Mouse (Mus musculus): ENCODE results near the gene Hnrnpab. TPM values are rescaled to one million over a fixed set of nuclear protein-coding genes. Genes with fewer than 3 reads are reported as not detected.

Gene Hnrnpab
- polyA plus RNA-seq, 1 experiment from 2014 or later = 238 TPM

DNA sequence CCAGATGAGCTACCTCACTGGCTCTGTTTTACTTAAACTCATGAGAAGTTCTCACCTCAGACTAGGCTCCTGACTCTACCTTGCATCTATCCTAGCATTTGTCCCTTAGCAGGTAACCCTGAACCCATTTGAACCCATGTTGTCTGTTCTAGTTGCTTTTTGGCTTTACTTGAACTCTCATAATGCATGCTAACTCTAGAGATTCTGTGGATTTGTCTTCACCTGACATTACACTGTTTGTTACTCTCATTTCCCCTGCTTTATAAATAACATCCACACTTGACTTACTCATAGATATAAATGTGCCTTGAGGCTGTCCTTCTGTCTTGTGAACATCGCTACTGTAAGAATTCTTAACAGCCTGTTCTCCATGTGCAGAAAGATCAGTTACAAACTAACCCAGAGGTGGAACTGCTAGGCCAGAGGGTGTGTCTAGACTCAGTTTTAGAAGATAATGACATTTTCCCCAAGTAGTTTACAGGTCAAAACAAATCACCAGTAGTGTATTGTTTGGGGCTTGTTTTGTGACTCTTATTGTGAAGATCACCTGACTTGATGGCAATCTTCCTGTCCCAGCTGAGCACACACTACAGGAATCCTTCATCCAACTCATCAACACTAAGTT, 11.1 kb downstream of the Hnrnpab start:
- no peak overlapping the region for H3K4me3 ChIP-seq (replicated peaks; ENCODE audit: low read length)
- H3K9me3 ChIP-seq (replicated peaks; ENCODE audit: control insufficient read depth, low read length) = no peaks in the 10 kb centered on the region
- H3K9ac ChIP-seq (ENCODE audit: low read length) = no peak overlapping the region
- WGBS = 90% methylated on average over 1 of the region's 1 CpGs
- no peaks in the 10 kb centered on the region; the same call in 1 of the 2 replicates for H3K4me1 ChIP-seq (ENCODE audit: control insufficient read depth, insufficient read depth, low read length)
- H3K27ac ChIP-seq (ENCODE audit: low read length) = no peak overlapping the region
- ATAC-seq (ENCODE audit: insufficient read depth, low FRiP score) = no peak
- H3K4me2 ChIP-seq (ENCODE audit: low read depth, low read length) = no peak overlapping the region
- peaks cover 34% of the 10 kb centered on the region for H3K36me3 ChIP-seq (ENCODE audit: control insufficient read depth, insufficient read depth, low read length)
- no peaks in the 10 kb centered on the region for H3K27me3 ChIP-seq (ENCODE audit: control insufficient read depth, insufficient read depth, low read length)

GRCm38 (mm10) chr11:51594715-51595350, 11.8 kb downstream of the Hnrnpab start:
- Histone ChIP-seq H3K4me3 (replicated peaks; ENCODE audit: low read length) (no peak overlapping the region), H3K36me3 (ENCODE audit: control insufficient read depth, insufficient read depth, low read length) (peaks cover 31% of the 10 kb centered on the region), H3K27ac (ENCODE audit: low read length) (no peak overlapping the region), H3K4me1 (ENCODE audit: control insufficient read depth, insufficient read depth, low read length) (no peaks in the 10 kb centered on the region; the same call in 1 of the 2 replicates), H3K27me3 (ENCODE audit: control insufficient read depth, insufficient read depth, low read length) (no peaks in the 10 kb centered on the region), H3K9me3 (replicated peaks; ENCODE audit: control insufficient read depth, low read length) (no peaks in the 10 kb centered on the region), H3K9ac (ENCODE audit: low read length) (no peak overlapping the region), H3K4me2 (ENCODE audit: low read depth, low read length) (no peak overlapping the region)
- 68% methylated on average over 3 of the region's 3 CpGs for WGBS
- no peak for ATAC-seq (ENCODE audit: insufficient read depth, low FRiP score)

DNA sequence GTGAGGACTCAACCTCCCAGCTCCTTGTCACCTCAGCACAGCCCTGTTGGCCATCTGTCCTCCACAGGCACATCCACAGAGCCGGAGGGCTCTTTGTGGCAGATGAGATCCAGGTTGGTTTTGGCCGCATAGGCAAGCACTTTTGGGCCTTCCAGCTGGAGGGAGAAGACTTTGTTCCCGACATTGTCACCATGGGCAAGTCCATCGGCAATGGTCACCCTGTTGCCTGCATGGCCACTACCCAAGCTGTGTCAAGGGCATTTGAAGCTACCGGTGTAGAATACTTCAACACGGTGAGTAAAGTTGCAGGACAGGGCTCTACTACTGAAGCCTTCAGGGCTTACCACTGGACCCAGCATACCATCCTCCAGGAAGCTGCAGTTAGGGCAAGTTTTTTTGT, 12.8 kb downstream of the Hnrnpab start:
- WGBS = 86% methylated on average over 6 of the region's 6 CpGs
- H3K9ac ChIP-seq (ENCODE audit: low read length) = no peak overlapping the region
- H3K4me1 ChIP-seq (ENCODE audit: control insufficient read depth, insufficient read depth, low read length) = no peaks in the 10 kb centered on the region; the same call in 1 of the 2 replicates
- no peak for ATAC-seq (ENCODE audit: insufficient read depth, low FRiP score)
- H3K4me2 ChIP-seq (ENCODE audit: low read depth, low read length) = no peak overlapping the region
- no peak overlapping the region for H3K27ac ChIP-seq (ENCODE audit: low read length)
- H3K4me3 ChIP-seq (replicated peaks; ENCODE audit: low read length) = no peak overlapping the region
- H3K9me3 ChIP-seq (replicated peaks; ENCODE audit: control insufficient read depth, low read length) = no peaks in the 10 kb centered on the region
- H3K36me3 ChIP-seq (ENCODE audit: control insufficient read depth, insufficient read depth, low read length) = peaks cover 34% of the 10 kb centered on the region
- H3K27me3 ChIP-seq (ENCODE audit: control insufficient read depth, insufficient read depth, low read length) = no peaks in the 10 kb centered on the region

DNA sequence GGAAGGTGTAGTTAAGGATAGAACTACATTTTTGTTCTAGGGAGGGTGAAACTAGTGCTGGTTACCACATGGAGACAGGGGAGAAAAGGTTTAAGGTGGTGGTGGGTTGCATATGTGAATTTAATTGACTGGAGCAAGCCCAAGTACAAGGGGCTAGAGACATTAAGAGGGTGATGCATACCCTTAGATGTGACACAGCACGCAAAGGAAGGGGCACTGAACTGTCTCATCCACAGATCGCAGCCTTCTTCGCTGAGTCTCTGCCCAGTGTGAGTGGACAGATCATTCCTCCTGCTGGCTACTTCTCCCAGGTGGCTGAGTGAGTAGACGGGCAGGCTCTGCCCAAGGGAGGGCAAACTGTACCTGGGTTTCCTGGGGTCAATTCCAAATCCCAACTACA, 13.3 kb downstream of the Hnrnpab start:
- Histone ChIP-seq H3K36me3 (ENCODE audit: control insufficient read depth, insufficient read depth, low read length) (peaks cover 33% of the 10 kb centered on the region), H3K4me2 (ENCODE audit: low read depth, low read length) (no peak overlapping the region), H3K27ac (ENCODE audit: low read length) (no peak overlapping the region), H3K4me3 (replicated peaks; ENCODE audit: low read length) (no peak overlapping the region), H3K9ac (ENCODE audit: low read length) (no peak overlapping the region), H3K4me1 (ENCODE audit: control insufficient read depth, insufficient read depth, low read length) (no peaks in the 10 kb centered on the region; the same call in 1 of the 2 replicates), H3K27me3 (ENCODE audit: control insufficient read depth, insufficient read depth, low read length) (no peaks in the 10 kb centered on the region), H3K9me3 (replicated peaks; ENCODE audit: control insufficient read depth, low read length) (no peaks in the 10 kb centered on the region)
- no peak for ATAC-seq (ENCODE audit: insufficient read depth, low FRiP score)
- 94% methylated on average over 4 of the region's 4 CpGs for WGBS

DNA sequence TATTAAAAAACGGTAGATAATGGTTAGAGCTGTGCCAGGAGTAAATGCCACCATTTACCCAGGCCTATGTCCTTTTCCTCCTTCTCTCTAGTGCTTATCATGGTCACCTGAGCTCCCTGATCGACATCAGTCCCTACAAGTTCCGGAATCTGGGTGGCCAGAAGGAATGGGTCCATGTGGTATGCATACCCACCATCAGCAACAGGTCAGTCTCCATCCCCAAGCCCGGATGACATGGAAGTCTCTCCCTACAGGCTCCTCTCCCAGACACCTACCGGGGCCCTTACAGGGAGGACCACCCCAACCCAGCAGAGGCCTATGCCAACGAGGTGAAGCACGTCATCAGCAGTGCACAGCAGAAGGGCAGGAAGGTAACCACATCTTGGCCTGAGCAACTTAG, 14.7 kb downstream of the Hnrnpab start:
- H3K4me3 ChIP-seq (replicated peaks; ENCODE audit: low read length) = no peak overlapping the region
- peaks cover 34% of the 10 kb centered on the region for H3K36me3 ChIP-seq (ENCODE audit: control insufficient read depth, insufficient read depth, low read length)

GRCm38 (mm10) chr11:51591168-51591567, 15.5 kb downstream of the Hnrnpab start:
- Histone ChIP-seq H3K4me3 (replicated peaks; ENCODE audit: low read length) (no peak overlapping the region), H3K27me3 (ENCODE audit: control insufficient read depth, insufficient read depth, low read length) (no peaks in the 10 kb centered on the region), H3K4me1 (ENCODE audit: control insufficient read depth, insufficient read depth, low read length) (no peaks in the 10 kb centered on the region; the same call in 1 of the 2 replicates), H3K9me3 (replicated peaks; ENCODE audit: control insufficient read depth, low read length) (no peaks in the 10 kb centered on the region), H3K27ac (ENCODE audit: low read length) (no peak overlapping the region), H3K4me2 (ENCODE audit: low read depth, low read length) (no peak overlapping the region), H3K36me3 (ENCODE audit: control insufficient read depth, insufficient read depth, low read length) (peaks cover 38% of the 10 kb centered on the region), H3K9ac (ENCODE audit: low read length) (no peak overlapping the region)
- WGBS = 42% methylated on average over 7 of the region's 7 CpGs
- ATAC-seq (ENCODE audit: insufficient read depth, low FRiP score) = no peak

More for the DNA sequence above, 14.7 kb downstream of the Hnrnpab start:
- no peak overlapping the region for H3K27ac ChIP-seq (ENCODE audit: low read length)
- no peak overlapping the region for H3K9ac ChIP-seq (ENCODE audit: low read length)
- ATAC-seq (ENCODE audit: insufficient read depth, low FRiP score) = no peak
- H3K9me3 ChIP-seq (replicated peaks; ENCODE audit: control insufficient read depth, low read length) = no peaks in the 10 kb centered on the region
- no peaks in the 10 kb centered on the region; the same call in 1 of the 2 replicates for H3K4me1 ChIP-seq (ENCODE audit: control insufficient read depth, insufficient read depth, low read length)
- H3K4me2 ChIP-seq (ENCODE audit: low read depth, low read length) = no peak overlapping the region
- 83% methylated on average over 7 of the region's 7 CpGs for WGBS
- no peaks in the 10 kb centered on the region for H3K27me3 ChIP-seq (ENCODE audit: control insufficient read depth, insufficient read depth, low read length)

DNA sequence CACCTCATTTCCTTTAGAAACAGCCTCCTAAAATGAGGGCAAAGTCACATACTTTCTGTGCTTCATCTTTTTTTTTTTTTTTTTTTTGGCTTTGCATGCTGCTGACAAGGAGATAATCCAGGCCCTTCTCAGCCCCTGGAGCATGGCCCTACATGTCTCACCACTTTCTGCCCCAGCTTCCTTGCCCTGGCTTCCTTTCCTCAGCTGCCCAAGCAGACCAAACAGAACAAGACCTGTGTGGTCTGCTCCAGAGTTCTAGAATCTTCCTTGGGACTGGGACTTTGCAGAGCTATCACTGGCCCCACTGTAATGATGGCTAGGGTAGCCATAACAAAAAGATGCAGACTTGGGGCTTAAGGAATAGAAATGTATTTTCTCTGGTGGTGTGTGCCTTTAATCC, 16.6 kb downstream of the Hnrnpab start:
- no peak for ATAC-seq (ENCODE audit: insufficient read depth, low FRiP score)
- Histone ChIP-seq H3K9ac (ENCODE audit: low read length) (no peak overlapping the region), H3K4me3 (replicated peaks; ENCODE audit: low read length) (no peak overlapping the region), H3K27me3 (ENCODE audit: control insufficient read depth, insufficient read depth, low read length) (no peaks in the 10 kb centered on the region), H3K4me2 (ENCODE audit: low read depth, low read length) (no peak overlapping the region), H3K36me3 (ENCODE audit: control insufficient read depth, insufficient read depth, low read length) (peaks cover 28% of the 10 kb centered on the region), H3K9me3 (replicated peaks; ENCODE audit: control insufficient read depth, low read length) (no peaks in the 10 kb centered on the region), H3K27ac (ENCODE audit: low read length) (no peak overlapping the region), H3K4me1 (ENCODE audit: control insufficient read depth, insufficient read depth, low read length) (peaks cover 7% of the 10 kb centered on the region)

DNA sequence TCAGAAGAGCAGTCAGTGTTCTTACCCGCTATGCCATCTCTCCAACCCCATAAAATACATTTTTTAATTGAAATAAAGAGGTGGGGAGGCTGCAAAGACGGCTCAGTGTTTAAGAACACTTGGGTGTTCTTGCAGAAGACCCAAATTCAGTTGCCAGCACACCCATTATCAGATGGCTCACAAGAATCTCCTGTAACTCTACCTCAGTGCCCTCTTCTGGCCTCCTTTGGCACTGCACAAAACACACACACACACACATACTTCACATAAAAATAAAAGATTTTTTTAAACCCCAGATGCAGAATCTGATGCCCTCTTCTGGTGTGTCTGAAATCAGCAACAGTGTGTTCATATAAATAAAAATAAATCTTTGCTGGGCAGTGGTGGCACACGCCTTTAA, 17.8 kb downstream of the Hnrnpab start:
- Histone ChIP-seq H3K36me3 (ENCODE audit: control insufficient read depth, insufficient read depth, low read length) (peaks cover 20% of the 10 kb centered on the region; the same call in 1 of the 2 replicates), H3K4me3 (replicated peaks; ENCODE audit: low read length) (no peak overlapping the region), H3K9ac (ENCODE audit: low read length) (no peak overlapping the region), H3K27me3 (ENCODE audit: control insufficient read depth, insufficient read depth, low read length) (no peaks in the 10 kb centered on the region), H3K4me1 (ENCODE audit: control insufficient read depth, insufficient read depth, low read length) (peaks cover 10% of the 10 kb centered on the region), H3K9me3 (replicated peaks; ENCODE audit: control insufficient read depth, low read length) (no peaks in the 10 kb centered on the region), H3K27ac (ENCODE audit: low read length) (no peak overlapping the region), H3K4me2 (ENCODE audit: low read depth, low read length) (no peak overlapping the region)
- WGBS = 95% methylated on average over 3 of the region's 3 CpGs
- ATAC-seq (ENCODE audit: insufficient read depth, low FRiP score) = no peak

DNA sequence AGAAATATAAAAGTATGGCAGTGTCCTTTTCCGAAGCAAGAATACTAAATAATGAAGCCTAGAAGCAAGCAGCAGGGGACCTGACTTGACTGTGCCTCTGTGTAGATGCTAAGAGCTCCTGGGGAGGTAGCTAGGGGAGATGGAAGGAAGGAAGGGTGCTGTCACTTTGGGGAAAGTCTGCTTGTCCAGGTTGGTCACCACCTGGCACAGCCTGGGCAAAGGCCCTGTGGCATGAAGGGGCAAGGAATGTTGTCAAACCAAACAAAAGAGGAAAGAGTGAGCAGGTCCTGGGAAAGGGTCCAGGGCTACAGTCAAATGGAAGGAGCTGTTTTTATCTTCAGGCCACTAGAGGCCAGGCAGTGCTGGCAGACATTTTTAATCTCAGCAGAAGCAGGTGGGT, 19.6 kb downstream of the Hnrnpab start:
- H3K27me3 ChIP-seq (ENCODE audit: control insufficient read depth, insufficient read depth, low read length) = no peaks in the 10 kb centered on the region
- no peaks in the 10 kb centered on the region for H3K9me3 ChIP-seq (replicated peaks; ENCODE audit: control insufficient read depth, low read length)
- peaks cover 12% of the 10 kb centered on the region for H3K4me1 ChIP-seq (ENCODE audit: control insufficient read depth, insufficient read depth, low read length)
- H3K27ac ChIP-seq (ENCODE audit: low read length) = no peak overlapping the region
- H3K9ac ChIP-seq (ENCODE audit: low read length) = no peak overlapping the region
- no peak overlapping the region for H3K4me3 ChIP-seq (replicated peaks; ENCODE audit: low read length)
- no peak overlapping the region for H3K4me2 ChIP-seq (ENCODE audit: low read depth, low read length)
- ATAC-seq (ENCODE audit: insufficient read depth, low FRiP score) = no peak
- H3K36me3 ChIP-seq (ENCODE audit: control insufficient read depth, insufficient read depth, low read length) = peaks cover 18% of the 10 kb centered on the region; the same call in 1 of the 2 replicates
- WGBS = 90% methylated on average over 1 of the region's 1 CpGs

Data from stomach, embryonic 16.5 days (tissue).